Mouse (Mus musculus) cerebellum, adult (tissue): ENCODE data around the gene Olfr64.

Experiments used
- ATAC-seq: cut with Nextera tagmentation; 2 replicates; pipeline ENCODE4 v1.9.2; 2017; ENCODE audit warnings: mild to moderate bottlenecking, moderate library complexity, mixed read lengths; ENCODE audit not compliant: insufficient number of reproducible peaks, low FRiP score, low TSS enrichment

The Olfr64 gene

DNA sequence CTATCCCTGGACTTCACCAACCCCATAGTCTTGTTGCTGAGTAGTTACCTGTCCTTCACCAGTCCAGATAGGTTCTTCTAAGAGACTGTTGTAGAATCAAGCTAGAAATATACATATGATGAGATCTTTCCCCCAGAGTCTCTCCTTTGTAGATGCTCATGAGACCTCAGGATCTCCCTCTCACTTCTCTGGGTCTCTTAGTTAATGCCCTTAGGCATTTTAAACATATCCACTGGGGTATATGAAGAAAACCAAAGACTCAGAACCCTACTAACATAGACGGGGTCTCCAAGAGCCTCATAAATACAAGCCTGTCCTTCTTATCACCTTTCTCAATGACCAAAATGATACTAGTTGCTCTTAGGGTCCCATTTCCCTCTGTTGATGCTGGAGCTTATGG lies at the start of gene Olfr64:
Olfr64 (minus strand) TSS at position 101 of the 400 bp plus-strand sequence.
- no peak for ATAC-seq

- ATAC-seq: no peak
Measured at GRCm38 (mm10) chr7:103942730-103943129, 48.4 kb upstream of the Olfr64 start.

DNA sequence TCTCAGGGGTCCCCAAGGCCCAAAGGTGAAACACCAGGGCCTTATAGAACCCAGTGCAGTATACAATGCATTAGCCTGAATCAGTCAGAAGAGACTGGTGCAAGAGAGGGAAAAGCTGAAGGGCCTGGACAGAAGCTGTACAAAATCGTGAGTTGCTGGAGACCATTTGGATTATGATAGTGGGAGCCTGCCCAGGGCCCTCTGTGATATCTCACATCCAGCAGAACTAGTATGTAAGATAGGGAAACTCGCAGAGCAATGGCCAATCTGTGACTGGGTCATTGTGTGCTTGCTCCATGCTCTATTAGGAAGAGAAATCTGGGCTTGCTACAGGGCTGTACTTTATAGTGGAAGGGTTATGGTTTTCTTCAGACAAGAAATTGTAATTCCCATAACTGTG lies 40.0 kb upstream of the Olfr64 start, which contains the start of gene Olfr632:
Olfr632 (plus strand) TSS at position 84 of the 400 bp plus-strand sequence.
- no peak for ATAC-seq

- ATAC-seq: no peak
Measured at GRCm38 (mm10) chr7:103928525-103928924, 34.2 kb upstream of the Olfr64 start, which contains the start of gene Olfr631. Gene Olfr631, plus strand, starts transcription at chr7:103928825.

- ATAC-seq: no peak
Measured at GRCm38 (mm10) chr7:103915338-103915737, 21.1 kb upstream of the Olfr64 start.

DNA sequence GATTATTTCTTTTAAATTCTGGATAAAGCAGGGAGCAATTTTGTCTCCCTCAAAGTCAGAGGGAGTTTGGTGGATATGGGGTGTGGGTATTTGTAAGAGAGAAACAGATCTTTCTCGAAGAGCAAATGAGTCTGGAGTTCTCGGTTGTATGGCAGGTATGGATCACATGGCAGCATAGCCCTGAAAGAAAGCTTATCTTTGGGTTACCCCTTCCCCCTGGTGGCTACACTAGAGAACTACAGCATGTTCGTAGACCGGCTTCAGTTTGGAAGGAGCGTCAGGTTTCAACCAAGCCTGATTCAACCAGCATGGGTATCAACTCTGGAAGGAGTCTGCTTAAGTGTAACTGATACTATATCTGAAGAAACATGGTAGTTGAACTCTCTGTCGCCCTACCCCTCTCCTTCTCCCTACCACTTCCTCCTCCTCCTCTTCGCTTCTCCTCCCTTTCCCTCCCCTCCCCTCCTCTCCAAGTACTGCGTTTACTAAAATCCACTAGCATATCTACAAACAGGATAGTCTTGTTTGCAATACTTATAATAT lies 18.8 kb upstream of the Olfr64 start:
- no peak for ATAC-seq

DNA sequence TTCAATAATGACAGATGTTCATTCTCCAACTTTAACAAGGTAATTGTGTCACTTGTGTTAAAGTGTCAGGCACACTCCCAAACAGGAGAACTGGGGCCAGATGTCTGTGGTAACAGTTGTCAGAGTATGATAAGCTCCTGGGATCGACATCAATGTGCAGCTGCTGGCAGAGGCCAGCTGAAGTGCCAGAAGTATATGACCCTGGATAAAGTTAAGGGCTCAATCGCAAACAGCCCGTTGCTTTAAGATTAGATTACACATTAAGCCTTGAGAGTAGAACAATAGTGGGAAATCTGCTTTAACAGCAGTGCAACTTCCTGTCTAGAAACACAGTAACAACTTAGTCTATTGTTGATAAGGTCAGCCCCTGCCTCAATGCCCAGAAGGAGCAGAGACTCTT lies 15.8 kb upstream of the Olfr64 start:
- no peak for ATAC-seq

GRCm38 (mm10) chr7:103903187-103903586 lies 8.9 kb upstream of the Olfr64 start, which contains the start of gene Olfr65:
Gene Olfr65, plus strand, starts transcription at chr7:103903487.
- no peak for ATAC-seq

GRCm38 (mm10) chr7:103886152-103886551 lies 8.1 kb downstream of the Olfr64 start, which contains the start of gene Olfr66:
Gene Olfr66, minus strand, starts transcription at chr7:103886252.
- no peak for ATAC-seq

DNA sequence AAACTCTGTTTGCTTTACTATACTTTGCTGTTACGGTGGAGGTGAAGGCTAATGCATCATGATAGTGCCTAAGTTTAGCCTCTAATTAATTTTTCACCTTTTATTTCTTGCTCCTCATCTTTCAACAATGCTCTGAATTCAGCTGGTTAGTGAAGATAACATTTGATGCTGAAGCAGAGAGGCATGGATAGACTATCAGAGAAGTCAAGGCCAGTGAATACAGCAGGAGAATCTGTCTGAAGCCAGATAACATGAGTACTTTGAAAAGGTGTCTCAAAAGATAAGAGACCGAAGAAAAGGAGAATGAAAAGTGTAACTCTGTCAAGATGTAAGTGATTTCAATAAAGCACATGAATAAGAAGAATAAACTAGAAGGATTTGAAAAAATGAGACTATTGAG lies 17.2 kb downstream of the Olfr64 start:
- ATAC-seq: no peak

GRCm38 (mm10) chr7:103874451-103874850 lies 19.8 kb downstream of the Olfr64 start:
- no peak for ATAC-seq

DNA sequence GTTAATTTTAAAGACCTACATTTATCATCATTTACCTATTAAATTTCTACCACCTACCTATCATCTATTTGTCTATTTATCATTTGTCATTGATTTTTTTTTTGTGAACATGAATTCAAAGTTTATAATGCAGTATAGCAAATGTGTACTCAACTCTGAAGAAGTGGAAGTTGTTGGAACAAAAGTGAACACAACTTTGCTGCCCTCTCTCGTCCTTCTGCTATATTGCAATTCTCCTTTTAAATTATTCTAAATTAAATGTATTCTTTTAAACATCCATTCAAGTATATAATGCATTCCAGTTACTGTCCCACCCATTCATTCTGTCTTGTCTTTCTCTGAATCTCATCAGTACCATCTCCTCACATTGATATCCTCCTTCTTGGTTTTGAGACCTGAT lies 21.2 kb downstream of the Olfr64 start:
- ATAC-seq: no peak

GRCm38 (mm10) chr7:103870667-103871066 lies 23.6 kb downstream of the Olfr64 start:
- no peak for ATAC-seq

DNA sequence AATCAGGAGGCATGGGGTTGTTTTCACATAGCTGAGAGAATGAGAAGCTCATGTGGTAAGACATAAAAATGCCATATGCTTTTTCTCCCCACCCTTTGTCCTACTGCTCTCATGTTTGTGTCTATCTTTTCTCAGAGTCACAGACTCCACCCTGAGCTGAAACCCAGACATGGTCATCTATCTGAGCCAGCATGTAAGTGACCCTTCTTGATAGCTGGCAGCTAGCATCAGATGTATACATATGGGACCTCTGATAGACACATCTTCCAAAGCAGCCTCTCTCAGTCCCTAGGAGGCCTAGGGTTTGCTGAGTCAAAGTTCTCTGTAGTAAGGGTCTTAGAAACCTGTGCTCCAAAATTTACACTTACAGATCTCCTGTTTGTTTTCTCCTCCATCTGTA lies 28.6 kb downstream of the Olfr64 start:
- no peak for ATAC-seq

DNA sequence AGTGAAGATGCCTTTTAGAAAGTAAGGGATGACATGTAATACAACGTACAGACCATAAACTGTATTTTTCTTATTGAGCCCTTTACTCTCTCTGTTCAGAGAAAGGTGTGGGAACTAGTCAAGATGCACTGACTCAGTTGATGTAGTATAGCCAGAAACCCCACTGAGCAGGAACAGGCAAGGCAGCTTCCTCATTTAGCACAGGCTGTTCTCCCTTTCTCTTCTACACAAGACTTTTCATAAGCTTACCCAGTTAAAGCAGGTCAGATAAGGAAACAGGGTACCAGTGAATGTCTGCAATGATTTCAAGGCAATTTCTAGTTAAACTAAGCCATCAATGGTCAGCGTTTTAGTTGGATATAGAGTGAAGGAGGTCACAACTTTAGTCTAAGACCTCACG lies 32.8 kb downstream of the Olfr64 start:
- no peak for ATAC-seq

DNA sequence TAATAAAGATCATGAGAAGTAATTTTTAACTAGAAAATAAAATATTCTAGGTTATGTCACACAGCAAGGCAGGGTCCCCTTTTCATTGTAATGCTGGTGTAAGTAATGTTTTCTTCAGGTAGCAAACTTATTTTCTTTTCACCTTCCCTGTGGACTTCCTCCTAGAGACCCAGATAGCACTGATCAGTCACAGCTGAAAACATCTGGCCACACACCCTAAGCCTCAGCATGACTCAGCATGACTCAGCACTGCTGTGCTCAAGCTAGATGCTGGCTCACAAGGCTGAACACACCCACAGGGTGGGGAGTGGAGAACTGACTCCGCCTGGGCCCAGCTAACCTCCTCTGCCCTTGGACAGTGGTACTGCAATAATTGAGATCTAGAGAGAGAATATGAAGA lies 33.4 kb downstream of the Olfr64 start:
- ATAC-seq: no peak

DNA sequence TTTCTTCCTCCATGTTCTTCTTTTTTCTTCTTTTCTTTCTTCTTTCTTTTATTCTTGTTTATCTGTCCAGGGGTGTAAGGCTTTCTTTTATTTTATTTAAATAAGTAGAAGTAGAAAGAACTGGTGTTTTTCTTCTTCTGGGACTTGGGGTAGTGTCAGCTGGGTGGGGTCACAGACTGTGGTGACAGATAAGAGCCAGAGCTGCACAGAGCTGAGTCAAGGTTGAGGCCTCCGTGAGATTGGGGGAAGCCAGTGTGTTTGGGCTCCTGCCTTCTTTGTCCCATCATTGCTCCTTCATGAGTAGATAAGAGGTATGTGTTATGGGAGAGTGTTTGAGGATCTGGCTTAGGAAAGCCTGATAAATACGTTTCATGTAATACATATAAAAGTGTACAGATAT lies 35.2 kb downstream of the Olfr64 start:
- ATAC-seq: no peak

GRCm38 (mm10) chr7:103854669-103855068 lies 39.6 kb downstream of the Olfr64 start:
- ATAC-seq: no peak

DNA sequence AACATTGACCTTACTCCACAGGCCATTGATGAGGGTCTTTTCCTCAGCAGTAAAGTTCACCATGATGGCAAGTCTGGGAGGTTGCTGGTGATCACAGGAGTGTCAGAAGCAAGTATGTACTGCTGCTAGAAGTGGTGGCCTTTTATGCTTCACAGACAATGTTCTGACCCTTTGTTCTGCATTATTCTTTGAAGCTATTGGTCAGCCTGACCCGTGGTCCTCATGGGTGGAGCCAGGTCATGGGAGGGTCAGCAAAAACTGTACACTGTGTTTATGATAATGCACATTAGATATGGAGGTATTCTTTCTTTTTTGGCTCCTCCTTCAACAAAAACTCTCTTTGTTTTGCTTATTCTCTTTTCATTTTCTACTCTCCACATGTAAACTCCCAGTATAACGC lies 41.2 kb downstream of the Olfr64 start, which contains the start of gene Hbb-y:
Hbb-y (minus strand) TSS at position 127 of the 400 bp plus-strand sequence.
- ATAC-seq: no peak

DNA sequence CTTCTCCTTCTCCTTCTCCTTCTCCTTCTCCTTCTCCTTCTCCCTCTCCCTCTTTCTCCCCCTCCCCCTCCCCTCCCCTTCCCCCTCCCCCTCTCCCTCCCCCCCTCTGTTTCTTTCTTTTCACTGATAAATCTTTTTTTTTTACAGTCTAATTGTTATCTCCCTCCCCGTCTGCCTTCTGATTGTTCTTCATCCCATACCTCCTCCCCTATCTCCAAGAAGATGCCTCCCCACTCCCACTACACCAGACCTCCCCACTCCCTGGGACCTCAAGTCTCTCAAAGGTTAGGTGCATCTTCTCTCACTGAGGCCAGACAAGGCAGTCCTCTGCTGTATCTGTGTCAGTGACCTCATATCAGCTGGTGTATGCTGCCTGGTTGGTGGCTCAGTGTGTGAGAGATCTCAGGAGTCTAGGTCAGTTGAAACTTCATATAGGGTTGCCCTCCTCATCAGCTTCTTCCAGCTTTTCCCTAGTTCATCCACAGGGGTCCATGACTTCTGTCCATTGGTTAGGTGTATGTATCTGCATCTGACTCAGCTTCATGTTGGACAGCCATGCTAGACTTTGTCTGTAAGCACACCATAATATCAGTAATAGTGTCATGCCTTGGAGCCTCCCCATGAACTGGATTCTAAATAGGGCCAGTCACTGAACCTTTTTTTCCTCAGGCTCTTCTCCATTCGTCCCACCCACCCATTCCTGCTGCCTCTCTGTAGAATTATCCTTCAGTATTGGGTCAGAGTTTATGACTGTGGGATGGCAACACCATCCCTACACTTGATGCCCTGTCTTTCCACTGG lies 49.6 kb downstream of the Olfr64 start:
- ATAC-seq: no peak

DNA sequence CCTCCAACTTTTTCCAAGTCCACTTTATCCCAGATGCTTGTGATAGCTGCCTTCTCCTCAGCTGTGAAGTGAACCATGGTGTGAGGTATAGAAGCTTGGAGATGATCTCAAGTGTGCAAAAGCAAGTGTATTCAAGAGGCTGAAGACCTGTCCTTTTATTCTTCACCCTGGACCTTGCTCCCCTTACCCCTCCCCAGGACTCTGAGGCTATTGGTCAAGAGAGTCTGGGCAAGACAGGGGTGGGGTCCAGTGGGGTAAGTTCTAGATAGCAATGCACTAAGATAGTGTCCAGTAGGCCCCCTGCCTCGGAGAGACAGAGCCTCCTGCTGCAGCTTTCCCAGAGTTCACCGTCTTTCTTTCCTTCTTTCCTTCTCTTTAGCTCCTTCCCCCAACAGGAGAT lies 51.3 kb downstream of the Olfr64 start, which contains the start of gene Hbb-bh1:
Hbb-bh1 (minus strand) TSS at position 131 of the 400 bp plus-strand sequence.
- no peak for ATAC-seq

DNA sequence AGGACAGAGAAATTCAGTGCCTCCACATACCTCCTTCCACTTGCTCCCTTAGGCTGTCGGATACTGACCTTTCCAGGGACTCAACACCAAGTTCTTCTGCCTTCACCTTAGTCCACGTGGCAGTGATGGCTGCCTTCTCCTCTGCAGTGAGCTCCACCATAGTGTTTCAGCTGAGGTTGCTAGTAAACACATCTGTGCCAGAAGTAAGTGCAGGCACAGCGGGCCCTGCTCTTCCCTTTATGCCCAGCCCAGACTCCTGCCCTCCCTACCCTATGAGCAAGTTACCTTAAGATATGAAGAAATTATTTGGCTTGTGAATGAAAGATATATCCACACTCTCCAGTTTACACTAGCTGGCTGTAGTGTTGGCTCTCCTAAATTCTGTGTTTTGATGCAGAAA lies 54.0 kb downstream of the Olfr64 start, which contains the start of gene Hbb-bh2:
Hbb-bh2 (minus strand) TSS at position 253 of the 400 bp plus-strand sequence.
- no peak for ATAC-seq
